In the genomic region with DNA sequence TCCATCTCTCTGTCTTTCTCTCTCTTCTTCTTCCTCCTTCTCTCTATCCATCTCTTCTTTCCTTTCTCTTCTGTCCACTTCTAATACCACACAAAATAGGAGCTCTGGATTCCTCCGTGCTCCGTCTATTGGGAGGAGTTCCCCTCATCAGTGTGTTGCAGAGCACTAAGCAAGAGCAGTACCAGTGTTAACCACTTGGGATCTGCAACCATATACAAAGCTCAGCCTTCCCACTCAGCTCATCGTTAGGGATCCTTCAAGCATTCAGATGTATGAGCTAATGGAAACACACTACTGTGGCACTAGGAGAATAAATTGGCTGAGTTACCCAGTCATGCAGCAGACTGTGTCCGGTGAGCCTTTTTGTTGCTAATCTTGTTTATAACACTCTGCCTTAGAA, we compare ENCODE assay signal across 23 mouse cellular contexts.
DNase-seq lines count a peak whose midpoint lies in the region; ATAC-seq and TF ChIP-seq lines count a peak whose summit lies in the region.
"Had no signal": no experiment of that assay in that cellular context is flagged by ENCODE, and none has a peak within 500 bp of the region (broad histone marks: within the 10 kb centered on the region; RNA-seq: fewer than 3 reads in every experiment).

No protein-coding gene starts in this region.

- no peak overlapping the region for H3K27ac ChIP-seq in lung, embryonic 14.5 days (ENCODE audit: low read depth)
- H3K27ac ChIP-seq: embryonic facial prominence, embryonic 12.5 days; heart, embryonic 10.5 days; hindbrain, embryonic 14.5 days had no signal

- 0 out of 2 replicates have a peak, but pooled peaks have one; percentile 15 for TF ChIP-seq CTCF in lung, embryonic 14.5 days (IDR thresholded peaks at IDR 0.05; ENCODE audit: low read depth)
- TF ChIP-seq CTCF in lung, adult 2 months (IDR thresholded peaks at IDR 0.05; ENCODE audit: insufficient read depth, low read length): no peak
- TF ChIP-seq CTCF in Patski (IDR thresholded peaks at IDR 0.05): peak; percentile 17

- no peak overlapping the region for H3K4me3 ChIP-seq in lung, embryonic 14.5 days (ENCODE audit: low read depth, low read length)
- no peak overlapping the region for H3K4me3 ChIP-seq in lung, adult 2 months (replicated peaks; ENCODE audit: extremely low read depth, low read depth, low read length)
- H3K4me3 ChIP-seq: embryonic facial prominence, embryonic 12.5 days; heart, embryonic 10.5 days had no signal

- H3K9ac ChIP-seq in lung, embryonic 14.5 days: no peak overlapping the region
- H3K9ac ChIP-seq: embryonic facial prominence, embryonic 12.5 days; hindbrain, embryonic 14.5 days had no signal

- no peaks in the 10 kb centered on the region for H3K36me3 ChIP-seq in lung, embryonic 14.5 days (ENCODE audit: insufficient read depth)
- H3K36me3 ChIP-seq: embryonic facial prominence, embryonic 12.5 days; G1E; heart, embryonic 10.5 days had no signal

- TF ChIP-seq POLR2A in lung, adult 2 months (IDR thresholded peaks at IDR 0.05; ENCODE audit: borderline replicate concordance, extremely low read depth, low read depth, low read length): no peak

- in situ Hi-C loops in Patski (cut with MboI; ENCODE audit: low pct_unique_long_range_greater_than_20kb): no loop called here

- no peaks in the 10 kb centered on the region for H3K9me3 ChIP-seq in lung, embryonic 14.5 days (ENCODE audit: low read depth, low read length)
- H3K9me3 ChIP-seq: embryonic facial prominence, embryonic 12.5 days; heart, embryonic 10.5 days had no signal

- POLR2A ChIA-PET in Patski (lab: Charles Lee): no interaction called here

- no peak overlapping the region for H3K4me2 ChIP-seq in lung, embryonic 14.5 days
- H3K4me2 ChIP-seq: embryonic facial prominence, embryonic 12.5 days; hindbrain, embryonic 14.5 days had no signal

- no peak for ATAC-seq in lung, embryonic 14.5 days (ENCODE audit: insufficient read depth)
- no peak for ATAC-seq in Patski
- ATAC-seq: activated CD4-positive, CD25-positive, alpha-beta regulatory T cell, adult 4 months; forebrain, embryonic 16.5 days; intestine, embryonic 16.5 days had no signal

- WGBS in lung, embryonic 14.5 days: 74% methylated on average over 4 of the region's 4 CpGs
- 86% methylated on average over 4 of the region's 4 CpGs for WGBS in lung, adult 2 months

- CTCF ChIA-PET in Patski (lab: Charles Lee): no interaction called here

- H3K27me3 ChIP-seq in lung, embryonic 14.5 days (ENCODE audit: insufficient read depth, low read length): no peaks in the 10 kb centered on the region
- H3K27me3 ChIP-seq in Patski: no peaks in the 10 kb centered on the region
- H3K27me3 ChIP-seq: CH12.LX; embryonic facial prominence, embryonic 12.5 days had no signal

- no peaks in the 10 kb centered on the region for H3K4me1 ChIP-seq in lung, embryonic 14.5 days (ENCODE audit: insufficient read depth)
- H3K4me1 ChIP-seq in lung, adult 2 months (ENCODE audit: control insufficient read depth, insufficient read depth, low read length): no peaks in the 10 kb centered on the region
- H3K4me1 ChIP-seq: embryonic facial prominence, embryonic 12.5 days; heart, embryonic 10.5 days had no signal

- DNase-seq in heart, adult 11 months: peak; percentile 39
- no peak for DNase-seq in heart, postnatal 4 days
- no peak for DNase-seq in lung, embryonic 14.5 days
- no peak for DNase-seq in lung, adult 2 months
- DNase-seq in Patski (ENCODE audit: low read depth, low spot score): no peak
- DNase-seq in kidney, adult 11 months: no peak
- no peak for DNase-seq in adrenal gland, adult 18-20 months (ENCODE audit: low spot score in 2 of 2)
- DNase-seq: adrenal gland, adult 2 months; adrenal gland, postnatal 36 days; cerebellum, adult 11 months; cerebellum, adult 8-10 months; cerebellum, postnatal 14 days; gastrocnemius, postnatal 36 days; heart, adult 18-20 months; heart, postnatal 10 days had no signal
